Mouse (Mus musculus): ENCODE results near the gene Hras. TPM values are rescaled to one million over a fixed set of nuclear protein-coding genes. Genes with fewer than 3 reads are reported as not detected.

Gene Hras
- 44.2 and 44.7 TPM in 2 replicates for polyA plus RNA-seq (2012; rRNA removed)

DNA sequence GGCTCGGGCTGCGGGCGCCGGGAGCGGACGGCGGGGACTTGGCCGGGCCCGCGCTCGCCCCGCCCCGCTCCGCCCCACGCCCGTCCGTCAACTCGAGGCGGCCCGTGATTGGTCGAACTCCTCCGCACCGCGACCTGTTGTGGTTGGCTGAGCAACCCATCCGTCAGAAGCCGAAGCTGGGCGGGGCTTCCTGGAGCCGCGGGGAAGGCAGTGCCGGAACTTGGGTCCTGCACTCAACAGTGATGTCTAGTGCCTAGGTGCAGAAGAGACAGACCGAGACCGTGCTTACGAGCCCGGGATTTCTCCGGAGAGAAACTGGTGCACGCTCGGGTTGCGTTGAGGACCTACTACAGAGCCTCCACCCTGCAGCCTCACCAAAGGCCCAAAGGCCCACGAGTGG is at the start of gene Hras, which contains the start of gene Lrrc56:
Gene Hras, minus strand, starts transcription at position 58 of the 400 bp plus-strand sequence.
Gene Lrrc56, plus strand, starts transcription at position 210 of the 400 bp plus-strand sequence.

DNA sequence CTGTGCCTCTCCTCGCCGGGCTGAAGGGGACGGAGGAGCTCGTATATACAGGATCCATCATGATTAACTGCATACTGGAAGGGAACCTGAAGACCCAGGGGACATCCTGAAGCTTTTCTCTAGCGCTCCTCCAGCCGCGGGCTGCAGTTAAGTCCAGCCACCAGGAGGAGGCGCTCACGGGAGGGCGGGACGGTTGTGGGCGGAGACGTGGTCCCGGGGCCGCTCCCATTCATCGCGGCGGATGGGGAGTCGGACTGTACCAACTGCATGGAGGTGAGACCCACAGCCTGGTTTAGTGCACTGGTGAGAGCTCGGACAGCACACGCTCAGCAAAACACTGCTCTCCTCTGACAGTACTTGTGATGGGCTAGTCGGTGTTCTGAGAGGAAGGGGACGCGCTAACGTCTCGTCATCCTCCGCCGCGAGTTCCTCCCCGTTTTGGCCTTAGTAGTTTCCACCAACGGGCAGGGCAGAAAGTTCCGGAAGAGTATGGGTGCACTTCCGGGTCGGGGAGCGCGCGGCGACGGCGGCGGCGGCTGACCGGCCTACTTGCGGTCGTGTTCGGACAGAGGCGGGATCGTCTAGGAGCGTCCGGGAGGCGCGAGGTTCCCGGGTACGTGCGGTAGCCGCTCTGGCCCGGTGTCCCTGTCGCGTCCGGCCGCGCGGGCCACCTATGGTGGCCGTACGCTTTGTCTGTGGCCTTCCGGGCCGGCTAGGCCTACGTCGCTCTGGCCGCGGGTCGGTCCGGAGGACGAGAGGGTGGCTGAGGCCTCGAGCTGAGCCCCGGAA is 34.7 kb upstream of the Hras start, which contains the start of gene Phrf1:
Gene Phrf1, plus strand, starts transcription at position 506 of the 789 bp plus-strand sequence.

DNA sequence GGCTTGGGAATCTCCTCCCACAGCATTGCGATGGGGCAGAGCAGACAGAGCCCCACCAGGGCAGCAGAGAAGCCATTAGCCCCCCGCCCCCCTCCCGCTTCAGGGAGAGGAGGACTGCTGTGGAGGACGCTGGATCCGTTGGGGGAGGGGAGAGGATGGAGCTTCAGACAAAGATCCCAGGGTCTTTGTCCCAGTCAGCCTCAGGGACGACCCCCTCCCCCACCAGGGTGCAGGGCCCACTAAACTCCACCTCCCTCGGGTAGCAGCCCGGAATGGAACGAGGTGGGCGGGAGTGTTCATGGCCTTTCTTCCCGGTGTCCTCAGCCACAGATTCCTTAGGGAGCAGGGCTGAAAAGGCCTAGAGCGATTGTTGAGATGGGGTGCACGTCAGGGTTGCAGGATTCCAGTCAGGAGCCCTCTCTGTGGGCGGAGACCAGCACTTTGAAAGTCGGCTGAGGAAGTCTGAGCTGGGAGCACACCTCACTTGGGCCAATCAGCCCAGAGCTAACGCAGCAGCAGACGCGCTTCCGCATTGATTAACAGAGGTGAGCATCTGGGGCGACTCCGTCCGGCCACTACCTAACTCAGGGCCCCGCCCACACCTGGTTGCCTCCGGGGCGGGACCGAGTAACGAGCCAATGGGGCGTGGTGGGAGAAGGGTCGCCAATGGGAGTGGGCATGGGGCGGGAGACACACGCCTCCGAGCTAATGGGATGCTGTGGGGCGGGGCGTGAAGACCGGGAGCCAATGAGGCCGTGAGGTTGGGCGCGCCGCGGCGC is 21.5 kb upstream of the Hras start, which contains the start of gene Rassf7:
Gene Rassf7, plus strand, starts transcription at position 760 of the 779 bp plus-strand sequence.

DNA sequence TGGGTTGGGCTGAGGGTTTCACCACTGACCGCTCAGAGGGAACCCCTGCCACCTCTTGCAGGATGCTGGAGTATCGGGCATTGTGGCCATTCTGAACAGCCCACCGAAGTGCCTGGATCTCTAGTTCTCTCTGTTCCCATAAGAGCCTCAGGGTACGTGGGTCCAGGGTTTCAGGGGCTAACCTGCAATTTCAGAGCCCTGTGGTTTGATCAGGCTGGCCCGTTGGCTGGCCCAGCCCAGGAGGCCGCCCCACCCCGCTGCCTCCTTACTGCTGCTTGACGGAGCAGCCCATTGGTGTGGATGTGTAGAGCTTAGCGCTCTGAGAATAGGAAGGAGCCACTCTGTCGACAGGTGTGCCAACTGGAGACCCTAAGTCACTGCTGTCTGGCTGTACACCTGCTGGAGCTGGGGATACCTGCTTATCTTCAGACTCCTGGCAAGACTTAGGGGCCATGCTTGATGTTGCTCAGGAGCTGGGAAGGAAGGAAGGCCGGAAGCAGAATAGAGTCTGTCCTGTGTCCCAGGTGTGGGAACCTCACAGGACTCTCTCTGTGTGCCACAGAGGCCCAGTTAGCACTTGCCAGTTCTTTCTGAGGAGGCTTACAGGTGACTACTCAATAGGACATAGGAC is 19.9 kb upstream of the Hras start, which contains the start of gene Lmntd2:
Gene Lmntd2, minus strand, starts transcription at position 476 of the 631 bp plus-strand sequence.

DNA sequence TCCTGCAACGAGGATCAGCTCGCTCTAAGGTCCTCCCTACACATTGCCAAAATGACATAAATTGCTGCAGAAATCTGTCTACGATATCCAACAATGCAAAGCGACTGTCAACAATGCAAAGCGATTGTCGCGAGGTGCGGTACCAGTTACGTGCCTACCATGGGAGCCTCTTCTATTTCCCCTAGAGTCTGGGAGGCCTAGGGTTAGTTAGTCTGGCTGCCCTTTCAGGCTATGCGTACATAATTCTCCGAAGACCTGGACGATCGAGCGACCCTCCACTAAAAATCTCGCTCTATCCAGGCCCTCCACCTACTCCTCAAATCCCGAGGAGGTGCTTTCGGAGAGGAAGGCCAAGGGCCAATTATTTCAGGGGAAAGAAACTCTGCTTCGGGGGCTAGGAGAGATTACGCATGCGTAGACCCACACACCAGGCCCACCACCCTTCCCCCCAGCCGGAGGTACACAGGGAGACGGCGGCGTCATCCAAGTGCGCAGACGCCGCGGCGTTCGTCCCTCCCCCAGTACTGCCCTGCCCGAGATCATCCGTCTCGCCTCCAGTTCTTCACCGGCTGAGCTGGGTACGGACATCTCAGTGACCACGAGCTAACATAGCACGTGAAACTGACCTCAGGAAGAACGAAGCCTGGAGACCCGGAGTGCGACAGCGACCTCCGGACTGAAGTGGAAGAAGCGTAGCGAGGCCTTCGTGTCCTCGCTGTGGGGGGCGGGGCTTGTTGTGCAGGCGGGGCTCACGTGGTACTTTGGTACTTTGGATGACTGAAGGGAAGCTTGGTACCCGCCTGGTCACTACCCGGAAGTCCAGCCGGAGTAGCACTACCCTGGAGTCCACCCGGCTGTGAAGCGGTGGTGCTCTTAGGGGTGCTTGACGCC is 21.4 kb downstream of the Hras start, which contains the start of gene Rnh1:
Gene Rnh1, minus strand, starts transcription at position 742 of the 891 bp plus-strand sequence.

Other genes starting within 250 kb of the Hras start
- gene Ifitm5, start 243.7 kb downstream of the Hras start, polyA plus RNA-seq (2012; rRNA removed) = 0.67 and 1.3 TPM in 2 replicates
- not detected in 2 replicates for gene Gm45717, start 238.1 kb downstream of the Hras start, polyA plus RNA-seq (2012; rRNA removed)
- gene Ifitm2, start 238.0 kb downstream of the Hras start, polyA plus RNA-seq (2012; rRNA removed) = 255 and 272 TPM in 2 replicates
- 46.7 and 48.2 TPM in 2 replicates for gene Ifitm1, start 226.8 kb downstream of the Hras start, polyA plus RNA-seq (2012; rRNA removed)
- gene Ifitm3, start 183.2 kb downstream of the Hras start, polyA plus RNA-seq (2012; rRNA removed) = 83.2 and 93.7 TPM in 2 replicates
- gene Ifitm6, start 176.1 kb downstream of the Hras start, polyA plus RNA-seq (2012; rRNA removed) = 0.83 and 1.1 TPM in 2 replicates
- gene Gm17387, start 164.9 kb downstream of the Hras start, polyA plus RNA-seq (2012; rRNA removed) = not detected in 2 replicates
- gene B4galnt4, start 132.9 kb downstream of the Hras start, polyA plus RNA-seq (2012; rRNA removed) = 1.2 and 1.6 TPM in 2 replicates
- gene Pkp3, start 115.8 kb downstream of the Hras start, polyA plus RNA-seq (2012; rRNA removed) = 87.1 and 93.8 TPM in 2 replicates
- gene Sigirr, start 93.4 kb downstream of the Hras start, polyA plus RNA-seq (2012; rRNA removed) = 18.7 and 23.0 TPM in 2 replicates
- gene Ano9, start 76.2 kb downstream of the Hras start, polyA plus RNA-seq (2012; rRNA removed) = 18.4 and 22.0 TPM in 2 replicates
- 9.4 and 13.8 TPM in 2 replicates for gene Ptdss2, start 71.6 kb downstream of the Hras start, polyA plus RNA-seq (2012; rRNA removed)
- 80.4 and 88.4 TPM in 2 replicates for gene Rnh1, start 21.1 kb downstream of the Hras start, polyA plus RNA-seq (2012; rRNA removed)
- gene Lrrc56, start 152 bp upstream of the Hras start, polyA plus RNA-seq (2012; rRNA removed) = 2.5 and 2.6 TPM in 2 replicates
- 3.7 and 6.7 TPM in 2 replicates for gene Lmntd2, start 20.1 kb upstream of the Hras start, polyA plus RNA-seq (2012; rRNA removed)
- 85.9 and 98.2 TPM in 2 replicates for gene Rassf7, start 21.9 kb upstream of the Hras start, polyA plus RNA-seq (2012; rRNA removed)
- gene Phrf1, start 34.8 kb upstream of the Hras start, polyA plus RNA-seq (2012; rRNA removed) = 15.5 and 16.7 TPM in 2 replicates
- gene Irf7, start 72.5 kb upstream of the Hras start, polyA plus RNA-seq (2012; rRNA removed) = 43.3 and 72.0 TPM in 2 replicates
- 1.7 and 3.0 TPM in 2 replicates for gene Cdhr5, start 82.8 kb upstream of the Hras start, polyA plus RNA-seq (2012; rRNA removed)
- gene Sct, start 85.1 kb upstream of the Hras start, polyA plus RNA-seq (2012; rRNA removed) = 0.56 and 1.6 TPM in 2 replicates
- gene Drd4, start 98.0 kb upstream of the Hras start, polyA plus RNA-seq (2012; rRNA removed) = not detected in 2 replicates
- gene Deaf1, start 133.7 kb upstream of the Hras start, polyA plus RNA-seq (2012; rRNA removed) = 10.8 and 14.7 TPM in 2 replicates
- 8.8 and 10.4 TPM in 2 replicates for gene Tmem80, start 133.7 kb upstream of the Hras start, polyA plus RNA-seq (2012; rRNA removed)
- gene Eps8l2, start 144.9 kb upstream of the Hras start, polyA plus RNA-seq (2012; rRNA removed) = 120 and 128 TPM in 2 replicates
- 99.5 and 105 TPM in 2 replicates for gene Taldo1, start 198.2 kb upstream of the Hras start, polyA plus RNA-seq (2012; rRNA removed)
- 18.6 and 20.4 TPM in 2 replicates for gene Gatd1, start 220.1 kb upstream of the Hras start, polyA plus RNA-seq (2012; rRNA removed)
- 1.4 and 1.5 TPM in 2 replicates for gene Cend1, start 235.5 kb upstream of the Hras start, polyA plus RNA-seq (2012; rRNA removed)
- gene Slc25a22, start 243.9 kb upstream of the Hras start, polyA plus RNA-seq (2012; rRNA removed) = 41.6 and 43.2 TPM in 2 replicates